Mouse (Mus musculus): ENCODE measurements around the gene B3glct. TPM values are rescaled to one million over a fixed set of nuclear protein-coding genes. Genes with fewer than 3 reads are reported as not detected.

The B3glct gene
- polyA plus RNA-seq, 1 experiment from 2014 or later, result 16.4 TPM

DNA sequence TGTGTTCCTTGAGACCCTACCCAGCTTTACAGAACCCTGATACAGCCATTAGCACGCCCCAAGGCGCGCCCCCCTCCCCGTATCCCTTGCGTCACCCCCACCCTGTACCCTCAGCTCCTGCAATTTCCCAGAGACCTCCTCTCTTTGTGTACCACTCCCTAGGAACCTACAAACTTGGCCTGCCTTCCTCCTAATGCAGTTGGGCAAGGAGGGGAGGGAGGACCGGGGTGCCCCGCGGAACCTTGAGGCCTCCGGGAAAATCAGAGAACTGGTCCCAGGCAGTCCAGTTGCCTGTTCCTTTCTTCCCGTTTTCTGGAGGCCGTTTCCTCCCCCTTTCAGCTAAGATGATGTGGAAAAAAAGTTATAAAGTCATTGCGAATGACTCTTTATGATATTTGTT lies 1.3 kb downstream of the B3glct start:
- 10% methylated on average over 12 of the region's 12 CpGs for WGBS
- Histone ChIP-seq H3K4me1 (peaks cover 9% of the 10 kb centered on the region), H3K27ac (no peak overlapping the region), H3K9ac (peak overlapping the region; percentile 69), H3K9me3 (no peaks in the 10 kb centered on the region), H3K36me3 (replicated peaks) (no peaks in the 10 kb centered on the region), H3K4me2 (peak overlapping the region; percentile 94), H3K4me3 (replicated peaks) (peak overlapping the region; percentile 73), H3K27me3 (peaks cover 7% of the 10 kb centered on the region; the same call in 1 of the 2 replicates)
- ATAC-seq (ENCODE audit: low FRiP score), result peak; percentile 7; the same call in 1 of the 2 replicates

DNA sequence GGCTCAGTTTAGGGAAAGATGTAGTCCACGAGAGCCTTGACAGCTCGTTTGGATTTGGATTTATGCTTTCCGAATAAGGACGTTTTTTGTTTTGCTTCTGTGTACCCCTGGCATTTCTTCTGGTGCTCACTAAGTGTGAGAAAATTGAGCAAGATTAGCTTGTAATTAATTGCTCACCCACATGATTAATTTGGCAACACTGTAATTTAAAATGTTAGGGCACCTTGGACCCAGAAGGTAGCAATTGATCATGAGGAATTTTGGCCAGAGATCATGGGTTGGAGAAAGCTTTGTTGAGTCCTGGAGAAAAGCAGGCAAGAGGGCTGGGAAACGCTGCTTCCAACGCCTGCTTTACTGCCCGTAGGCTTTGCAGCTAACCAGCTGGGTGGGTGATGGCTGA lies 1.9 kb downstream of the B3glct start:
- H3K4me3 ChIP-seq (replicated peaks), result no peak overlapping the region
- 60% methylated on average over 7 of the region's 7 CpGs for WGBS
- H3K4me1 ChIP-seq, result peaks cover 9% of the 10 kb centered on the region
- H3K9me3 ChIP-seq, result no peaks in the 10 kb centered on the region
- peak overlapping the region; percentile 94 for H3K4me2 ChIP-seq
- no peak overlapping the region for H3K9ac ChIP-seq
- no peak for ATAC-seq (ENCODE audit: low FRiP score)
- no peaks in the 10 kb centered on the region for H3K36me3 ChIP-seq (replicated peaks)
- peaks cover 7% of the 10 kb centered on the region; the same call in 1 of the 2 replicates for H3K27me3 ChIP-seq
- no peak overlapping the region for H3K27ac ChIP-seq

DNA sequence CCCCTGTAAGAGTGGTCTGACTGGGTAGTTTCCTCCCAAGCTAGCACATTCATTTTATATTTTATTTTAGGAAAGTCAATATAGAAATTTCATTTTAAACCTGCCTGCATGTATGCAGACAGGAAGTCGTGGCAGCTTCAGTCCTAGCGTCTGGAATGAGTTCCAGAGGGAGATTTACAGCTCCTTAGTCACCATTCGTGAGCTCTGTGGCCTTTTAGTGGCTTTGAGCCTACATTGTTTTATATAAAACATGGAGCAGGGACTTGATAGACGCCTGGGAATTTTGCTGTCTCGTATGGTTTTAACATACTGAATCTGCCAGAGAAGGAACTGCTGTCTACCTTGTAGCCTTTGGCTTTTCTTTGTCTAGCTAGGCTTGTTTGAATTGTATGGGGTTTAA lies 2.9 kb downstream of the B3glct start:
- 79% methylated on average over 5 of the region's 5 CpGs for WGBS
- H3K27me3 ChIP-seq, result peaks cover 7% of the 10 kb centered on the region; the same call in 1 of the 2 replicates

DNA sequence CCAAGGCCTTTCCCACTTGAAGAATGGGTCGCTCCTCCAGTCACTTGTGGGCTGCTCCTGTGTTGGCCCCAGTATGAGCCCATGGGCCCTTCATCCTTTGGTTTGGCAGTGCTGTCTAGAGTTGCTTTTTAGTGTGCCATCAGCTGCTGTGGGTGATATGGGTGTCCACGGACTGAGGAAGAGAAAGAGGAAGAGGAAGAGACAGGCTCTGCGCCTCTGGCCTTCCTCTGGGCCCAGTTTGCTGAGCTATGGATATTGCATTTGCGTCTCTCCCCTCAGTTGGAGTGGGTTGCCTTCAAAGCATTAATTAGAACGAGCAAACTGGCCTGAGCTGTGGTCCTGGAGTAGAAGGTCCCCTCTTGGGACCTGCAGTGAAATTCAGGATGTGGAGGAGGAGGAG lies 11.8 kb downstream of the B3glct start:
- H3K27ac ChIP-seq, result no peak overlapping the region
- no peaks in the 10 kb centered on the region for H3K36me3 ChIP-seq (replicated peaks)
- no peaks in the 10 kb centered on the region for H3K4me1 ChIP-seq

More for the DNA sequence above, 2.9 kb downstream of the B3glct start:
- H3K4me3 ChIP-seq (replicated peaks), result no peak overlapping the region
- no peak overlapping the region for H3K27ac ChIP-seq
- no peak overlapping the region for H3K4me2 ChIP-seq
- no peaks in the 10 kb centered on the region for H3K36me3 ChIP-seq (replicated peaks)
- no peak for ATAC-seq (ENCODE audit: low FRiP score)
- H3K9ac ChIP-seq, result no peak overlapping the region
- H3K9me3 ChIP-seq, result no peaks in the 10 kb centered on the region
- peaks cover 9% of the 10 kb centered on the region for H3K4me1 ChIP-seq

DNA sequence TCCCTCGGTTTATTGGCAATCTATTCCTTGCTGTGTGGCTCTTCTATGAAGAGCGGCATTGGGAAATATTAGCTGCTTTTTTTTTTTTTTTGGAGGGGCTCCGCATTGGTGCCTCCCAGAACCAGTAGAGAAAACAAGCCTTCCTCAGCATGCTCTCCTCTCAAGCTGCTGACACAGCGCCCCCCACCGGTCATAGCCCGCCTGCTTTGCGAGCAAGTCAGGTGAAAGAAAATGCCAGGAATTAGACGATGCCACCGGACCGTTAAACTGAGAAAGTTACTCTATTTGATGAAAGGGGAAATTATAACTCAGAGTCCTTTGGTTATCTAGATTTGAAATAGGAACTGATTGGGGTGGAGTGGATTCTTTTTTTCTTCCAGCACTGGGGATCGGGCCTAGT lies 14.5 kb downstream of the B3glct start:
- no peaks in the 10 kb centered on the region for H3K4me1 ChIP-seq
- no peak overlapping the region for H3K4me2 ChIP-seq
- WGBS, result 81% methylated on average over 11 of the region's 11 CpGs

More for the DNA sequence above, 11.8 kb downstream of the B3glct start:
- no peak for ATAC-seq (ENCODE audit: low FRiP score)
- 75% methylated on average over 5 of the region's 5 CpGs for WGBS
- H3K4me3 ChIP-seq (replicated peaks), result no peak overlapping the region
- H3K9ac ChIP-seq, result no peak overlapping the region
- no peak overlapping the region for H3K4me2 ChIP-seq
- H3K9me3 ChIP-seq, result 0 out of 2 replicates have a peak, but pooled peaks cover 7% of the 10 kb centered on the region
- H3K27me3 ChIP-seq, result no peaks in the 10 kb centered on the region

DNA sequence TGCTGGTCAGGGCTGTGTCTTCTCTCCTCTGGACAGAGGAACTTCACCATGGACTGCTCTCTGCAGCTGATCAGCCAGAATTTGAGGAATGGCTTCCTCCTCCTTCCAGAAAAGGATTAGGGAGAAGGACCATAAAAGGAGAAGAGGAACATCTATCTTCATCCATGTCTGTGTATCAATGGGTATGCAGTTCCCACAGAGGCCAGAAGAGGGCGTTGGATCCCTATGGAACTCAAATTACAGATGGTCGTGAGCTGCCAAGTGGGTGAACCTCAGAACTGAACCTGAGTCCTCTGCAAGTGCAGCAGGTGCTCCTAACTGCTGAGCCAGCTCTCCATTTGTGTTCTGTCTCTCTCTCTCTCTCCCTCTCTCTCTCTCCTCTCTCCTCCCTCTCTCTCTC lies 15.2 kb downstream of the B3glct start:
- 89% methylated on average over 2 of the region's 2 CpGs for WGBS
- H3K9ac ChIP-seq, result no peak overlapping the region
- no peak for ATAC-seq (ENCODE audit: low FRiP score)
- no peaks in the 10 kb centered on the region for H3K27me3 ChIP-seq
- H3K4me3 ChIP-seq (replicated peaks), result no peak overlapping the region
- 0 out of 2 replicates have a peak, but pooled peaks cover 7% of the 10 kb centered on the region for H3K9me3 ChIP-seq
- no peaks in the 10 kb centered on the region for H3K4me1 ChIP-seq
- no peak overlapping the region for H3K27ac ChIP-seq
- no peaks in the 10 kb centered on the region for H3K36me3 ChIP-seq (replicated peaks)
- no peak overlapping the region for H3K4me2 ChIP-seq

More for the DNA sequence above, 14.5 kb downstream of the B3glct start:
- 0 out of 2 replicates have a peak, but pooled peaks cover 7% of the 10 kb centered on the region for H3K9me3 ChIP-seq
- no peak overlapping the region for H3K4me3 ChIP-seq (replicated peaks)
- ATAC-seq (ENCODE audit: low FRiP score), result no peak
- H3K9ac ChIP-seq, result no peak overlapping the region
- H3K27me3 ChIP-seq, result no peaks in the 10 kb centered on the region
- H3K27ac ChIP-seq, result no peak overlapping the region
- H3K36me3 ChIP-seq (replicated peaks), result no peaks in the 10 kb centered on the region

DNA sequence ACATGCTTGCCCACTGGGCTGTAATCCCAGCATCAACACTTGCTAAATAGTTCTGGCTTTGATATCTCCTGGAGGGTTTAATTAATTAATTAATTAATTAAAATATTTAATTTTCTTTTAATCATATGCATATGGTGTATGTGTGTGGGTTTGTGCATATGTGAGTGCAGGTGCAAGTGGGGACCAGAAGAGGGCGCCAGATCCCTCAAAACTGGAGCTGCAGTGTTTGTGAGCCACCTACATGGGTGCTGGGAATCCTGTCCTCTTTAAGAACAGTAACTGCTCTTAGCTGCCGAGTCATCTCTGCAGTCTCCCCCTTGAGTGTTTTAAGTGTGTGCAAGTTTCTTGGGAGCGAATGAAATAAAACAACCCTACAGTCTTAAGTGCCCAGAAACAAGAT lies 15.9 kb downstream of the B3glct start:
- H3K4me1 ChIP-seq, result no peaks in the 10 kb centered on the region
- no peak overlapping the region for H3K4me2 ChIP-seq
- ATAC-seq (ENCODE audit: low FRiP score), result no peak
- H3K4me3 ChIP-seq (replicated peaks), result no peak overlapping the region
- no peak overlapping the region for H3K27ac ChIP-seq
- 81% methylated on average over 3 of the region's 3 CpGs for WGBS
- H3K27me3 ChIP-seq, result no peaks in the 10 kb centered on the region
- 0 out of 2 replicates have a peak, but pooled peaks cover 7% of the 10 kb centered on the region for H3K9me3 ChIP-seq
- H3K36me3 ChIP-seq (replicated peaks), result no peaks in the 10 kb centered on the region
- no peak overlapping the region for H3K9ac ChIP-seq

DNA sequence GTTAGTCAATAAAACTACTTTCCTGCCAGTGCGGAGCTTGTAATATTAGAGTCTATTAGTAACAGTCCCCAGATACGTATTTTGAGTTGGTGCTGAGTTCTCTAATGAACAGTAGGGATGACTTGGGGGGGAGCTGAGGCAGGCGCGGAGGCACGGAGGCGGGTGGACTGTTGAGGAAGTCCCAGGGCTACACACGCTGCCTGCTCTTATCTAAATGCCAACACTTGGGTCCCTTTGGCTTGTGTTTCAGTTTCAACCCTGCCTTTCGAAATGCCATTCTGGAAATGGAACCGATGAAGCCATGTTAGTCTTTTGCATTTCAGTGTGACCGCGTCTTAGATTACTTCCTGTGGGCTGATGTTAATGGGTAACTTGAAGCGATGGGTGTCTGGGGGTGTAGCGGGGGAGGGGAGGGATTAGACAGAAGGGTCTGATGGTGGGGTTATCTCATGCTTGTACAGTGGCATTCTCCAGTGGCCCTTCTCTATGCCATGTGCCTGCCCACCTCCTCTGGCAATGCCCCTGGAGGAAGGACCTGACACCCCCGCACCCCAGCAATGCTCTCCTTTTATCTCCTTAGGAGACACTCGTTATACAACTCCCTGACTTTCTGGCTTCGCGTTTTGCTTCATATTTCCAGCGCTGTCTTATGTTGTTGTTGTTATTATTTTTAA lies 17.2 kb downstream of the B3glct start:
- H3K27me3 ChIP-seq, result no peaks in the 10 kb centered on the region
- no peaks in the 10 kb centered on the region for H3K4me1 ChIP-seq
- no peak overlapping the region for H3K4me3 ChIP-seq (replicated peaks)
- WGBS, result 88% methylated on average over 18 of the region's 18 CpGs
- no peak overlapping the region for H3K9ac ChIP-seq
- 0 out of 2 replicates have a peak, but pooled peaks cover 7% of the 10 kb centered on the region for H3K9me3 ChIP-seq
- H3K4me2 ChIP-seq, result no peak overlapping the region
- H3K36me3 ChIP-seq (replicated peaks), result no peaks in the 10 kb centered on the region
- H3K27ac ChIP-seq, result no peak overlapping the region
- no peak for ATAC-seq (ENCODE audit: low FRiP score)

DNA sequence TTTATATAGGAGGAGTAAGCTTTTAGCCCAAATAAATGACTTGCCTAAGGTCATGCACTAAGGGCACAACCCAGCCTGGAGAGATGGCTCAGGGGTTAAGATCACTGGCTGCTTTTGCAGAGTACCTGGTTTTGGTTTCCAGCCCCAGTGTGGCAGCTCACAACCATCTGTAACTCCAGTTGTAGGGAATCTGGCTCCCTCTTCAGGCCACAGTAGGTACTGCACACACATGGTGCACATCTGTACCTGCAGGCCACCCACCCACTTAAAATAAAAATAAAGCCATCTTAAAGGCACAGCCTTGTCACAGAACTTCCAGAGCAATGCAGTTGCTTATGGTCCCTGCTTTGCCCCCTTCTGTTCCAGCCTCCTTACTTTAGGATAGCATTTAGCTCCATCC lies 24.7 kb downstream of the B3glct start:
- ATAC-seq (ENCODE audit: low FRiP score), result no peak
- Histone ChIP-seq H3K4me3 (replicated peaks) (no peak overlapping the region), H3K9ac (no peak overlapping the region), H3K27me3 (no peaks in the 10 kb centered on the region), H3K9me3 (peaks cover 14% of the 10 kb centered on the region; the same call in 1 of the 2 replicates), H3K27ac (no peak overlapping the region), H3K4me1 (no peaks in the 10 kb centered on the region), H3K4me2 (no peak overlapping the region), H3K36me3 (replicated peaks) (0 out of 2 replicates have a peak, but pooled peaks cover 7% of the 10 kb centered on the region)

DNA sequence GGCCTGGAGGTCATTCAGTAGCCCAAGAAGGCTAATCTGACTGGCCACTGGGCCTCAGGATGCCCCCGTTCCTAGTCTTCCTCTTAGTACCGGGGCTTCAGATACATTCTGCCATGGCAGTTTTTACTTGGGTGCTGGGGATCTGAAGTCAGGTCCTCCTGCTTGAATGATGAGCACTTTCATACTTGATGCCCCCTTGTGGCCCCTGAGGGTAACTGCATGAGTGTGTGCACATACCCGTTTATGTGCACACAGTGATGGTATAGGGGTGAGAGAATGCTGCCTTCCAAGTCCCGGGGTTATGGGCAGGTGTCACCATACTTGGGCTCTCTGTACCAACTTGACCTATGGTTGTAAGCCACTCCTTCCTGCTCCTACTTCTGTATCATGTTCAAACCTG lies 33.5 kb downstream of the B3glct start:
- peaks cover 15% of the 10 kb centered on the region for H3K4me1 ChIP-seq
- WGBS, result 94% methylated on average over 4 of the region's 4 CpGs
- H3K4me3 ChIP-seq (replicated peaks), result no peak overlapping the region
- no peak for ATAC-seq (ENCODE audit: low FRiP score)
- H3K9me3 ChIP-seq, result 0 out of 2 replicates have a peak, but pooled peaks cover 8% of the 10 kb centered on the region
- no peaks in the 10 kb centered on the region for H3K27me3 ChIP-seq
- H3K36me3 ChIP-seq (replicated peaks), result peaks cover 11% of the 10 kb centered on the region; the same call in 1 of the 2 replicates
- no peak overlapping the region for H3K27ac ChIP-seq
- no peak overlapping the region for H3K9ac ChIP-seq
- no peak overlapping the region for H3K4me2 ChIP-seq

DNA sequence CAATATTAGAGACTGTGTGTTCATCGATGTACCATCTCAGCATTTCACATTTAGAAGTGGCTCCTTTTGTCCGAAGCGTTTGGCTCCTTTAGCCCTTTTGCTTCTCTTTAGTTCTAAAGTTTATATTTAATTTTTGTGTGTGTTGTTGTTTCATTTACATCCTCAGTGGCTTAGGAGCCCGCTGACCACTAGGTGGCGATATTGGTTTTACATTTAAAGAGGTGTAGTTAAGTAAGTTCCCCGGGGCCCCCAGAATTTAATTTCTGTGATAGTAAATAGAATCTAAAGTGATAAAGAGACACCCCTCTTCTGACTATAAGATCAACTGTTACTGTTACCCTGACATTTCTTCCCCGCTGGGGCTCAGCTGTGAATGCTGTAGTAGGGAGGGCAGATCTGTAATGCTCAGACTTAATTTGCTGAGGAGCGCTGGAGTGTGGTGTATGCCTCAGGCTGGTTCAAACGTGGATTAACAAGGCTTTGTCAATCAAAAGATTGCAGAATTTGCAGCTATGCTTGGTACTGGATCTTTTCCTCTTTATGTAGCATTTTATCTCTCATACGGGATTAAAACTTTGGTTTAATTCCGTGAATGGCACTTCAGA lies 35.2 kb downstream of the B3glct start:
- H3K27ac ChIP-seq, result no peak overlapping the region

DNA sequence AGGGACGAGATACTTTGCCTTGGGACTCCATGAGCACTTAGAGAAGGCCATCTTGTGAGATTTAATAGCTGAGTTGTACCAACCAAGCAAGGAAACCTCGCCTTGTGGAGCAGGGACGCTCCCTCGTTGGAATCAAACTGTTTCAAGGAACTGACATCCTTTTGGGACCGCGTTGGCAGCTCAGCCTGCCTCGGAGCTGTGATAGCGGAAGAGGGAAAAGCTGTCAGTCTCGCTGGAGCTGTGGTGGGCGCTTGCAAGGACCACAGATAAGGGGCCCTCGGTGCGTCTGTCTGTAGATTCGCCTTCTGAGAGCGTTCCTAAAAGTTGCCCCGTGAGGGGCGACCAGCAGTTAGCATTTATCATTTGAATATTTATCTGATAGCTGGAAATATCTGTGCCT lies 35.8 kb downstream of the B3glct start:
- no peaks in the 10 kb centered on the region for H3K27me3 ChIP-seq
- H3K4me3 ChIP-seq (replicated peaks), result no peak overlapping the region
- 0 out of 2 replicates have a peak, but pooled peaks cover 3% of the 10 kb centered on the region for H3K9me3 ChIP-seq
- ATAC-seq (ENCODE audit: low FRiP score), result no peak
- peaks cover 5% of the 10 kb centered on the region; the same call in 1 of the 2 replicates for H3K36me3 ChIP-seq (replicated peaks)
- H3K4me1 ChIP-seq, result peaks cover 15% of the 10 kb centered on the region
- WGBS, result 88% methylated on average over 16 of the region's 16 CpGs
- H3K27ac ChIP-seq, result no peak overlapping the region
- no peak overlapping the region for H3K9ac ChIP-seq
- H3K4me2 ChIP-seq, result no peak overlapping the region

More for the DNA sequence above, 35.2 kb downstream of the B3glct start:
- no peak overlapping the region for H3K9ac ChIP-seq
- H3K9me3 ChIP-seq, result 0 out of 2 replicates have a peak, but pooled peaks cover 7% of the 10 kb centered on the region
- no peak overlapping the region for H3K4me2 ChIP-seq
- H3K4me1 ChIP-seq, result peaks cover 15% of the 10 kb centered on the region
- H3K36me3 ChIP-seq (replicated peaks), result peaks cover 7% of the 10 kb centered on the region; the same call in 1 of the 2 replicates
- ATAC-seq (ENCODE audit: low FRiP score), result no peak
- H3K4me3 ChIP-seq (replicated peaks), result no peak overlapping the region
- WGBS, result 45% methylated on average over 11 of the region's 11 CpGs
- H3K27me3 ChIP-seq, result no peaks in the 10 kb centered on the region
